Mouse (Mus musculus) urinary bladder, adult 2 months (tissue): ENCODE results near the gene Zfp971. TPM values are rescaled to one million over a fixed set of nuclear protein-coding genes. Genes with fewer than 3 reads are reported as not detected.
"Not testable (repeated sequence)": the region's sequence is repeated elsewhere in the genome, so short reads cannot be mapped to it uniquely, and the experiment has no call there.

Experiments
- DNase-seq: peaks from one replicate; pipeline ENCODE4 v3.0.0; 2022; ENCODE audit warnings: low spot score
- polyA plus RNA-seq: library from polyadenylated mRNA; depleted of rRNA; stranded (reverse); fragments of >200 nt; gene quantifications from 2 replicates; pipeline ENCODE4 v1.2.3, GENCODE M21; 2012; rRNA removed

Zfp971 gene
- polyA plus RNA-seq, result 9.1 and 9.3 TPM in 2 replicates

DNA sequence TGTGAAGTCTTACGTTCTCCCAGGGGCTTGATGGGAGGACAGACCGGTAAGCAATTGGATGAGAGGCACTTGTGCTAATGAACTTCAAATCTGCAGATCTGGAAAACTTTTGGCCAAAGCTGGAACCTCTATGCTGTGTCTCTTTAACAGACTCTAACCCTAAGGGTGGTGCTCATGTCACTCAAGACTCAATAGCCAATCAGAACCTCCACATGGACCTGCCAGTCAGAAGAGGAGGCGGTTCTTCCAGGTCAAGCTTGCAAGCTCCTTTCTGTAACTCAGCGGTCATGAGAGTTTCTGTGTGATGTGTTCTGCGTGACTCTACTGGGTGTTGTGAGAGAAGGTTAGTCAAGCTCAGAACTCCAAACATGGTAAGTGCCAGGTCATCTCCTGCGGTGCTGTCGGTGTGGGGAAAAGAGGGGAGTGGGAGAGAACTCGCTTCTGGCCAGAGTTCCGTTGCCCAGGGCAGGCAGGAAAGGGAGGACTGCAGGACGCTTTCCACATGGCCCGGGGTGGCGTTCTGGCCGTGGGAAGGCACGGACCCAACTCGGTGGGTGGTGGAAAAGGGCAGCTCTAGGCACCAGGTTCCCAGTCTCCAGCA lies at the start of gene Zfp971:
Gene Zfp971 (plus strand): TSS at position 274 of the 601 bp plus-strand sequence.
- peak; percentile 42 for DNase-seq

DNA sequence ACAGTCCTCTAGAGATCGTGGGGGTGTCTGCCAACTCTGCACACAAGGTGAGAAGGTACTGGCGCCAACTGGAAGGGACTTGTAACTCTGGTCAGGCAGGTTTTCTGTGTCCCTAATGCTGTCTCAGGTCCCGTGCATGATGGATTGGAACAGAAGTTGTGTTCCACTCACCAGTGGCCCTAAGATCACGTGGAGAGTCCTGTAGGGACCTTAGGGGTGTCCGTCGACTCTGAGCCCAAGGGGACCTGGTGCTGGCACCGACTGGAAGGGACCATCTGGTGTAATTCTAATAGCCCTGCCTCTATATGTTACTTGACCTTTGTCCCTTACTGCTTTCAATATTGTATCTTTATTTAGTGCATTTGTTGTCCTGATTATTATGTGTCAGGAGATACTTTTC lies 48.3 kb upstream of the Zfp971 start:
- not testable (repeated sequence) for DNase-seq

DNA sequence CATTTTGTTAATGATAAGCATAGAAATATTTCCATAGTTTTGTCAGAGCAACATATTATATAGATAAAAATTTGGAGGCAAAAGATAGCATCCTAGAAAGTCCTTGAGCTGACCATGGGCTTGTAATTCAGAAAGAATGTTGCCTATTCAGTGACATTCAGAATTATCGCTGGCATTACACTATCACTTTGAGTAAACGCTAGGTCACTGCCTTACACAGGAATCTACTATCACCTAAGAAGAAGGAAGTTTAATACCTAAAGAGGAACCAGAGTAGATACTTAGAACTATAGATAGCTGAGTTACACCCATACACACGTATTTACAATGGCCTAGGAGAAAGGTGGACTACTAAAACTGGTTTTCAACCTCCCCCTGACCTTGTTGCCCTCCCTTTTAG lies 3.6 kb upstream of the Zfp971 start:
- DNase-seq, result not testable (repeated sequence)

DNA sequence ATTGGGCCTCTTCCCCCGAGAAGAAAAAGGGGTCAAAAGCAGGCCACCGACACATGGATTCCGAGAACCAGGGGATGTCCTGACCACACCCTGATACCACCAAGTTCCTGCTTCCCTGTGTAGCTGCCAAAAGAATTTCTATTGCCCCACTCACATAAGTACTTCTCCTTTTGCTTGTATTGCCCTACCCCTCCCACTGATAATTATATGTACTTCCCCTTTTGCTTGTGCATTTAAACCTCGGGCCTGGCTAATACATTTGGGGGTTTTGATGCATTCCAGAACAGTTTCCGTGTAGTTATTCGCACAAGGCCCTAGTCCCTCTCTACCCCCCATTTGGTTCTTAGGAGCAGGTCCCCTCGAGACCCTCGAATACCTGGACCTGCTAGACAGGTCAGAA lies 2.3 kb upstream of the Zfp971 start:
- DNase-seq, result not testable (repeated sequence)

DNA sequence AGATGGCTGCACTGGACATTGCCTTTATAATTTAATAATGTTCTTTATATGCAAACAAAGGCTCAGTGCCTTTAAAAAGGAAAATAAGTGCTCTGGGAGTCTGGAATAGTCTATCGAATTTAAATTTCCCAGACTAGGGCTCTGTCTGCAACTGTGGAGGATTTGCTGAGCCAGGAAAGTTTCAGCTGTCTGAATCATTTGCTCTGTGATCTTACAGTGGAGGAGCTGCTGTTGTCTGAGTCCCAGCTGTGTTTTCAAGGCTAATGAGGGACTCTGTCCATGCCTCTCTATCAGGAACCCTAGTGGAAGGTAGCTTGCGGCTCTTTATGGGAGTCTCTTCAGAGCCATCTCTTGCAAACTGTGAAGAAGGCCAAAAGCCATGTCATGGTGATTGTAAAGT lies 777 bp downstream of the Zfp971 start:
- DNase-seq, result not testable (repeated sequence)

DNA sequence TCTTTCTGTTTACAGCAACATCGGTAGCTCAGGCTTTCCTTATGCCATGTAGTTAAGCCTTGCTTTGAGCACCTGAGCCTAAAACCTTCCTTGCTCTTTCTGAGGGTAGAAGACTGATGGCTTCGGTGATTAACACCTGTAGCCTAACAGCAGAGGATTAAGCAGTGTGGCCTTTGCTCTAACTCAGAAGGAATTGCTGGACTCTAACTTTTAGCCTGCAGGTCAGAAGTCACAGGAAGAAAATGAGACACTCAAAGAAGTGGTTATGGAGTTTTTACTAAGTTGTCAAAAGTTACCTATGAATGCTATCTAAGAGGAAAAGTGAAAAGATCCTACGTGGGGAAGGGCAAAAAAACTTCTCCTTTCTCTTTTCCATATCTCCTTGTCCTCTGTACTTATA lies 4.5 kb downstream of the Zfp971 start:
- not testable (repeated sequence) for DNase-seq

DNA sequence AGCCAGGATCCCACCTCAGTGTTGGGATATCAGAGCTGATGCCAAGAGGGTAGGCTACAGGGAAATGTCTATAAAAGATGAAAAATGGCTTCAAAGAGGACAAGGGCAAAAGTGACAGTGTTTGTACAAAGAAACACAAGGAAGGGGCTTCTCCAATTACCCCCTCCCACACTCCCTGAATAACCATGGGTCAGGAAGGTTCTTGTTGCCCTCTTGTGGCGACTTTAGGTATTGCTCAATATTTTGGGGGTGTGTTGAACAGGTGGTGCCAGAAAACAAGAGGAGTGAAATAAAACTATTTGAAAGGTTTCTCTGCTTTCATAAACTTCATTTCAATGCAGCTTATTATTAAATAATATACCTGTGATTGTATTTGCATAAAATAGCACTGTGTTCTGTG lies 35.1 kb downstream of the Zfp971 start:
- DNase-seq, result no peak

DNA sequence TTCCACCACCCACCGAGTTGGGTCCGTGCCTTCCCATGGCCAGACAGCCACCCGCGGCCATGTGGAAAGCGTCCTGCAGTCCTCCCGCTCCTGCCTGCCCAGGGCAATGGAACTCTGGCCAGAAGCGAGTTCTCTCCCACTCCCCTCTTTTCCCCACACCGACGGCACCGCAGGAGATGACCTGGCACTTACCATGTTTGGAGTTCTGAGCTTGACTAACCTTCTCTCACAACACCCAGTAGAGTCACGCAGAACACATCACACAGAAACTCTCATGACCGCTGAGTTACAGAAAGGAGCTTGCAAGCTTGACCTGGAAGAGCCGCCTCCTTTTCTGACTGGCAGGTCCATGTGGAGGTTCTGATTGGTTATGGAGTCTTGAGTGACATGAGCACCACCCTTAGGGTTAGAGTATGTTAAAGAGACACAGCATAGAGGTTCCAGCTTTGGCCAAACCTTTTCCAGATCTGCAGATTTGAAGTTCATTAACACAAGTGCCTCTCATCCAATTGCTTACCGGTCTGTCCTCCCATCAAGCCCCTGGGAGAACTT lies 55.2 kb downstream of the Zfp971 start, which contains the start of gene Zfp931:
Gene Zfp931 (minus strand): TSS at position 311 of the 552 bp plus-strand sequence.
- DNase-seq, result not testable (repeated sequence)

Other genes starting within 250 kb of the Zfp971 start
- 62.3 and 71.5 TPM in 2 replicates for gene Gm14325, start 182.9 kb upstream of the Zfp971 start, polyA plus RNA-seq
- gene Gm14327, start 126.2 kb upstream of the Zfp971 start, polyA plus RNA-seq, result 4.3 and 6.3 TPM in 2 replicates
- gene Zfp972, start 97.7 kb upstream of the Zfp971 start, polyA plus RNA-seq, result 1.2 and 1.6 TPM in 2 replicates
- gene Gm14326, start 66.0 kb upstream of the Zfp971 start, polyA plus RNA-seq, result 14.4 and 17.6 TPM in 2 replicates
- 13.0 and 13.5 TPM in 2 replicates for gene Zfp931, start 55.2 kb downstream of the Zfp971 start, polyA plus RNA-seq
- gene Phactr3, start 95.7 kb downstream of the Zfp971 start, polyA plus RNA-seq, result 0.66 and 1.6 TPM in 2 replicates